Mouse (Mus musculus): Measurements from ENCODE around the gene Myo1h.

Myo1h gene

DNA sequence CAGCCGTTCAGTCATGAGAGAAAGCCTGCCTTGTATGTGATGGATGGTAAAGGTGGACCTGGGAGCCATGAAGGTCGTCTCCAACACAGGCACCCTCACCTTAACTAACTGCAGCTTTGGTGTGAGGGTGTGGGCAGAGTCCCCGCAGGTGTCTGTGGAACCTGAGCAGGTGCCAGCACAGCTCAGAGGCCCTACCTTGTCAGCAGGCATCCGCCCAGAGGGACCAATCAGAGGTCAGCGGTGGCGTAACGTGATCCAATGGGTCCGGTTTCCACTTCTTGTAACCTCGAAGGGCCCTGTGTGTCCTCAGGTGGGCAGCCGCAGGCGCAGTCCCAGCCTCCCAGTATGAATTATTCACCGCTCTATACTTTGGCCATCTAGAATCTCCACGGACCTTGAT is at the start of gene Myo1h:
TSS of gene Myo1h (plus strand) at position 293 of the 400 bp plus-strand sequence.
- DNase-seq (ENCODE audit: extremely low read depth, low read depth), result no peak

DNA sequence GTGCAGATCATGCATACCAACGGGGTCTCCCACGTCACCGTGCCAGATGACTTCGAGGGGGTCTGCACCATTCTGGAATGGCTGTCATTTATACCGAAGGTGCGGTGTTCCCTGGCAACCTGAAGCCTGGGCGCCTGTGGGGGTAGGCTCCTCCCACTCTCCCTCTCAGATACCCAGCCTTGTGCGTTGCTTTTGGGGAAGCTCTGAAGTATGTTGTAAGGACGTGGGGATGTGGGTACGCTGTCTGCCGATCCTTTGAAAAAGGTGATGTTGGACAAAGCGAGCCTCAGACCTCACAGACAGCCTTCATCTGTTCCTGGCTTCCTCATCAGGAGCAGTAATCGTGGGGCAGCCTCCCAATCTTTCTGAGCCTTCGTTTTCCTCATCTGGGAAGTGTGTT is 49.2 kb upstream of the Myo1h start:
- DNase-seq (ENCODE audit: extremely low read depth, low read depth), result no peak

DNA sequence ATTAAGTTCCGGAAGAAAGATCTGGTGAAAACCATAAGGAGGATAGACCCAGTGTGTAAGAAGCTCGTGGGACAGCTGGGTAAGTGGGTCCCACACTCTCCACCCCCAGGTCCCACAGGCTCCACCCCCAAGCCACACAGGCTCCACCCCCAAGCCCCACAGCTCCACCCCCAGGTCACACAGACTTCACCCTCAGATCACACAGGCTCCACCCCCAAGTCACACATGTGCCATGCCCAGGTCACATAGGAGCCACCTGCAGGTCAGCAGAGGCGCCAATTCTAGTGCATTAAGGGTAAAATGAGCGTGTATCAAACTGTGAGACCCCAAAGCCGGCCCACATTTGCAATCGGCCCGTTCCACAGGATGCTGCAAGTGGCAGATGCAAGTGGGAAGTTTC is 42.5 kb upstream of the Myo1h start:
- no peak for DNase-seq (ENCODE audit: extremely low read depth, low read depth)

DNA sequence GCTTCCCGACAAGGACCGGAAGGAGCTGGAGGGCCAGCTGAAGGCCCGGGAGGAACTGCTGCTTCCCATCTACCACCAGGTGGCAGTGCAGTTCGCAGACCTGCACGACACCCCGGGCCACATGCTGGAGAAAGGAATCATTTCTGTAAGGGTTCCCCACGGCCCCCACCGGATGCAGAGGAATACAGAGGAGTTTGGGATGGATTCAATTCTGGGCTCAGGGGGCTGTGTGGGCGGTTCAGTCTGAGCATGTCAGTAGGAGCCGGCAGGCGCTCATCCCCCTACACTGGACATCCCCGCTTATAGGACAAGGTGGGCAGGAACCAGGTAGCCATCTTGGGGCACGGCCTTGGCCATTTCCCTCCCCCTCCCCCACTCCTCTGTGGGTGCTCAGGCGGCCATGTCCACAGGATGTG is 40.8 kb upstream of the Myo1h start:
- peak; percentile 45 for DNase-seq (ENCODE audit: extremely low read depth, low read depth)

DNA sequence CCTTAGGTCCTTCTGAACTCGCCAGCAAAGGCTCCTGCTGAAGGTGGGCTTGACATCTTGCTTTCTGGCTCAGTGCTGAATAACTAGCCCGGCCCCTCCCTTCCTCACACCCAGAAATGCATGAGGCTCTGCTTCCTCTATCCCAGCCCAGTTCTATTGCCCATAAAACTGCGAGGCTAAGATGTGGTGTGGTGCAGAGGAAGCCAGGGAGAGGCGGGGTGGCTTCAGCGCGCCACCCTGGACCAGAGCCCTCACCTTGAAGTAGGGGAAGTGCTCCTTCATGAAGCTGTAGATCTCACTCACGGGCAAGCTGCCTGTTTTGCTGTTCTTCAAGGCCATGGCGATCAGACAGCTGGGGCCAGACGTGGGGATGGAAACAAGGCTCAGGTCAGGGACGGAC is 29.5 kb upstream of the Myo1h start:
- no peak for DNase-seq (ENCODE audit: extremely low read depth, low read depth)

DNA sequence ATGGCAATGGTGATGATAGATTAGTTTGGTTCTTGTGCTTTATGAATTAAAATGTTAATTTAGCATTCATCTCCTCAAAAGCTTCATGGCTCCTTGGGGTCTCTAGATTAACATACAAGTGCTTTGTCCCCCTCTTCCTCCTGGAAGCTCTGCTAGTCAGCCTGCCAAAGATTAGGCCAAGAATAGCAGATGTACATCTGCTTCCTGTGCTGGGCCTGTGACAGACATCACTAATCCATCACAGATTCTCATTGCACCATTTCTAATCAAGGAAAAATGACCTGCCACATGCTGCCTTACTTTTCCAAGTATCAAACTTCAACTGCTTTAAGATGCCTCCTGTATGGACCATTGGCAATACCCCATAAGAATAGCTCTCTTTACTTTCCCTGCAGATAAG is 27.5 kb upstream of the Myo1h start:
- peak; percentile 30 for DNase-seq (ENCODE audit: extremely low read depth, low read depth)

DNA sequence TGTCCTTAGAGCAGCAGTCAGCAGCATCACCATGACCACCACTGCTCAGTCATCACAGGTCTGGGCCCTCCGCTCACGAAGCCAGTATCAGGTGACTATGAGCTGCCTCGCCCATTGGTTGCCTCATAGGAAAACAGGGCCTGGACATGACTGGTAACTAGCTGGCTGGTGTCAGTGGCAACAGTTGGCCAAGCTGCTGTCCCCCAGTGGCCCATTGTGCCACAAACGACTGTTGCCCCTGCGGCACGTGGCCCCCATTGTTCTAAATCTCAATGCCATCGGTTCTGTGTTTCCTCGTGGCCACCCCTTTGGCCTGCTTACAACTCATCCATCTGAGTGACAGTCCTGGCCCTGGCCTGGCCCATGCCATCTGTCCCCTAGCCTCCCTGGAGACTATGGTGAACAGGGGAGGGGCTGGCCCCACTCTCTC is 24.9 kb upstream of the Myo1h start:
- DNase-seq (ENCODE audit: extremely low read depth, low read depth), result no peak

DNA sequence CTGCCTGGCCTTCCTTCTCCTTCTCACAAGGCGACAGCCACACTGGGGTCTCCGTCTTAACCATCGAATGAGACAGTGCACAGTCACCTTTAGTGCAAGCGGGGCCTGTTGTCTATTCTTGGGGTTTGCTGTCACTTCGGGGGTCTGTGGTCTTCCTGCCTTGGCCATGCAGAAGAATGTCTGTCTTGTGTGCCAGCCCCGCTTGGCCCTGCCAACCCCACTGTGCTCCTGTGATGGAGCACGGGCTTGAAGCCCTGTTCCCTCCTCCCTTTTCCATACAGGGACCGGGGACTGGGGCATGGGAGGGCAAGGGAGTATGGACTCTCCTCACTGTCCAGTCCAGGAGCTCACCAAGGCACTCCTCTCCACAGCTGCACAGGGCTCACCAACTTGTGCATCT is 24.2 kb upstream of the Myo1h start:
- no peak for DNase-seq (ENCODE audit: extremely low read depth, low read depth)

DNA sequence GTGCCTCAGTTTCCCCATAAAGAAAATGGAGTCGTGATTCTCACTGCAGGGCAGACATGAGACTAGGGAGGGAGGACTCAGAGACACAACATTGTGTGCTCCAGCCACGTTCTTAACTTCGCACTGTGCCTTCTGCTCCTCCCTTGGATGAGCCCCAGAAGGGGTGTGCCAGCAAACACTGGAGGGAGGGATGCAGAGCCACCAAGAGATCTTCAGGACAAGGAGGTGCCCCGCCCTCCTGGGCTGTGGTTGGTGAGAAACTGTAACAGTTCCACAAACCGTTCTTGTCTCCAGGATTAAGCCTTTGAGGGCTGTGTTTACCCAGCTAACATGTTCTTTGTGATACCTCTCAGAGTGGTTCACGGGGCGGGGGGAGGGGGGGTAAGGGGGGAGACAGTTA is 20.3 kb upstream of the Myo1h start:
- peak; percentile 33 for DNase-seq (ENCODE audit: extremely low read depth, low read depth)

DNA sequence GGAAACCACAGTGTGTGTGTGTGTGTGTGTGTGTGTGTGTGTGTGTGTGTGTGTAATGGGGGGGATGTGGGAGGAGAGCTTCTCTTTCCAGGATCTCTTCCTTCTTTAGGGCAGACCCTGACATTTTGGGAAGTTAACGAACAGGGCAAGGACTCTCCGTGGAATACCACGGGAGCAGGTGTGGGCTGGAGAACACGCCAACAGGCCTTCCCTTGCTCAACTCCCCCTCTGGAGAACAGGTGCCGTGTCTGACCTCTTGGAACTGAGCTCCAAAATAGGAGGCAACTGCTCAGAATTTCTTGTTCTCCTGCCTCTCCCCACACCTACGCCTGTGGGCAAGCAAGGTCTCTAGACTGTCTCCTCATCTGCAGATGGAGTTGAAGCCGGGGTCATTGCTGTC is 19.5 kb upstream of the Myo1h start:
- DNase-seq (ENCODE audit: extremely low read depth, low read depth), result no peak

DNA sequence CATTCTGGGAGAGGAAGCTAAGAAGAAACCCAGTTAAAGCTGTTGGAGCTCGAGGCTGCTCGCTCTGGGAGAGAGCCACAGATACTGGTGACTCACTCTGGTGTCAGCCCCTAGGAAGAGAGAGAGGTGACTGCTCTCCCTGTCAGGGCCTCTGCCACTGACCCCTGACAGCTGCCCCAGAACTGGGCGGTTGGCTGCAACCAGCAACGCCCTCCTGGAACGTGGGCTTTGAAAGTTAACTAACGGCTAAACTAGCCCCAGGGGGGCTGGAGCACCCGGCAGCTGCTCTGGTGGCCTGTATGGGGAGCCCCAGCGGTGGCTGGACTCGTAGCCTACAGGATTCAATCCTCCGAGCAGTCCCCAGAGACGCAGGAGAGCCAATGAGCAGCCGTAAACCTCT is 19.0 kb upstream of the Myo1h start:
- DNase-seq (ENCODE audit: extremely low read depth, low read depth), result no peak

DNA sequence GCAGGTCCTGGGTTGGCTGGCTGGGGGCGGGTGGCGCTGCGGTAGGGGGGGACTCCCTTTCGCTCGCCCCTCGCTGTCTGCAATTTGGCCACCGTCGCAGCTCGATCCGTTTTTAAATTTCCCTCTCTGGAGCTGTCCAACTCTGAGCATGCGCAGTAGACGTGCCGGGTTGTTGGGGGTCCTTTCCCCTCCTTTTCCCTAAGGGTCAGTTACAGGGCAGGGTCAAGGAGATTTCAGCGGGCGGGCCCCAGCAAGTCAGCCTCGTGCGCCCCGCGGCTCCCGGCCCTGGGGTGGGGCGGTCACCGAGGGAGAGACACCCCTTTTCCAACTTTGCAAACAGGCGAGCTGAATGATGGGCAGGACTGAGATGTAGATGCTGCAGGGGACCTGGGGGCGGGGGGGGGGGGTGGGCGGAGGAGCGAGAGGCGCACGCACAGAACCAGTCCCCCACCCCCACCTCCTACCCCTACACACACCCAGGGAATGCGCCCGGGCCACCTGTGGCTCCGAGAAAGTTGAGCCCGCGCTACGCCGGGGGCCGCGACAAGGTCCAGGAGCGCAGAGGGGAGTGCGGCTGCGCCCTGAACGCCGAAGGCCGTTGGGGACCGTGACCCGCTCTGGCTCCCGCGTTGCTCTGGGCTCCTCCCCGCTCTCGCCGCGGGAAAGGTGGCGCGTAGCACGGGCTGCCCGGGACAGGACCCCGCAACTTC is 15.1 kb upstream of the Myo1h start, which contains the start of gene Foxn4:
TSS of gene Foxn4 (minus strand) at position 115 of the 710 bp plus-strand sequence.
- DNase-seq (ENCODE audit: extremely low read depth, low read depth), result no peak

DNA sequence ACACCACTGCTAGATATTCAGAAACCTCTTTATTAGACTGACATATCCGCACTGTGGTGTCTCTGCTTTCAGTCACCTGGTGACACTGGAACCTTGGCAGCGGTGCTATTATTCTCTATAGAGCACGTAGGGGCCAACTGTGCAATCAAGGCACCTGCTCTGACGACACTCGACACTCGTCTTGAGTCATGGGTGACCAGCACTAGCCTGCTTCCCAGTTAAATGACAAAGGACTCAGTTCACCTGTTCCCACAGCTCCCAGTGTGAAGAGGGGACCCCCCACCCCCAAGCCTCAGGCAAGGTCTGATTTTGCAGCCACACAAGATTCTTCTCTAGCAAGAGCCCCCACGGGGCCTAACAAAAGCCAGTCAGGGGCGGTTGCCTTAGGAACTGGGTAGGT is 13.6 kb upstream of the Myo1h start:
- DNase-seq (ENCODE audit: extremely low read depth, low read depth), result no peak

DNA sequence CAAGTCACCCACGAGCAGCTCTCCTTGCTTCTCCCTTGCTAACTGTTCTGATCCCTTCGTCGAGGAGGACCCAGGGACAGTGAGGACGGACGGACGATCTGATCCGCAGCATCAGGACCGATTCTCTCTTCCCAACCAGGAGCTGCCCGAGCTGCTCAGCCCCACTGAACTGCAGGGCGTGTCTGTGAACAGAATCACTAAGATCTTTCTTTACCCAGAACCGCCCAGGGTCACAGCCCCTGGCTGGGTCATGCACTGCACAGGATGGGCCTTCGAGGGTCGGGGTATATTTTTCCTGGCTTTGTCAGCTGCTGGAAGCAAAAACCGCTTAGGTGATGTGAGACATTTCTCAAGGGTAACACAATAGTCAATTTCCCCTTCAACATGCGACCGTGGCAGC is 13.0 kb upstream of the Myo1h start:
- DNase-seq (ENCODE audit: extremely low read depth, low read depth), result no peak

DNA sequence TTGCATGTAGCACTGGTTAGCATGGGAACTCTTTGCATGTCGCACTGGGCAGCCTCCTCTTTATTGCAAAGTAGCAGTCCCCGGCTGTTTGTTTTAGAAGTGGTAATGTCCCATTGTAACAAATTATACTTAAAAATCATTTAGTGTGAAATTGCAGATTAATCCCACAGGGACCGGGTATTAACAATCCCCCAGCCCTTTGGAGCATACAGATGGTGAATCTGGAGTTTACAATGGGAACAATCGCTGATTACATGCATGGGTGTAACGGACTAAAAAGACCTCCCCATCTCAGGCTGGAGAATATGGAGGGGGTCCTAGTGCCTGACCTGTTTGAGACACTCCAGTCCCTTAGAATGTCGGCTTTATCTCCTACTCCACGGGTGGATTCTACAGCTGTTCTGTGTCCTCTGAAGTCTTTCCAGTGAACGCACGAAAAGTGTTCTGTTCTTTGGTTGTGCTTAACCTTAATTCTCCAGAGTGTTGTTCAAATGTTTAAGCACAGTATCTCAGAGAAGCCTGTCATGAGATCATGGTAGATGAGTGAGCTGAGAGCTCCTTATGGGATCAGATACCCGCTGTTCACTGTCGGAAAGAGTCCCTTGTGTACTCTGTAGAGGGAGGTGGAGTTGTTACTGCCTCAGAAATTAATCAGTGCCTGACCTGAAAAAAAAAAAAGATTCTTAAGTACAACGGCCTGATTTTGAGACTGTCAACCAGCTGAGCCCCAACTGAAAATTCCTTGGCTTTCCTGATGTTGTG is 9.4 kb upstream of the Myo1h start:
- no peak for DNase-seq (ENCODE audit: extremely low read depth, low read depth)

DNA sequence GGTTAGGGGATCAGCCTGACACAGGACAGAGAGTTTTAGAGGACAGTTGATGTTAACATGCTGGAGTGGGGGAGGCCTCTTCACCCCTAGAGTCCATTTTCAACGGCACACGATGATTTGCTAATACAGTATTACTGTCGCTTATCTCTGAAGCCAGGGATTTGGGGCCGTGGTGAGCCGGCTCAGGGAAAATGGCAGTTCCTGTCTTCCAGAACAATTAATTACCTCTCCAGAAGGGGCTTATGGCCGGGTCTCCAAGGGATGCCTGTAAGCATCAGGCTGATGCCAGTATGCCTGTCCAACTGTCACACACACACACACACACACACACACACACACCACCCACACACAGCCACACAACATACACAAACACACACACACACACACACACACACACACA is 6.6 kb upstream of the Myo1h start:
- no peak for DNase-seq (ENCODE audit: extremely low read depth, low read depth)

DNA sequence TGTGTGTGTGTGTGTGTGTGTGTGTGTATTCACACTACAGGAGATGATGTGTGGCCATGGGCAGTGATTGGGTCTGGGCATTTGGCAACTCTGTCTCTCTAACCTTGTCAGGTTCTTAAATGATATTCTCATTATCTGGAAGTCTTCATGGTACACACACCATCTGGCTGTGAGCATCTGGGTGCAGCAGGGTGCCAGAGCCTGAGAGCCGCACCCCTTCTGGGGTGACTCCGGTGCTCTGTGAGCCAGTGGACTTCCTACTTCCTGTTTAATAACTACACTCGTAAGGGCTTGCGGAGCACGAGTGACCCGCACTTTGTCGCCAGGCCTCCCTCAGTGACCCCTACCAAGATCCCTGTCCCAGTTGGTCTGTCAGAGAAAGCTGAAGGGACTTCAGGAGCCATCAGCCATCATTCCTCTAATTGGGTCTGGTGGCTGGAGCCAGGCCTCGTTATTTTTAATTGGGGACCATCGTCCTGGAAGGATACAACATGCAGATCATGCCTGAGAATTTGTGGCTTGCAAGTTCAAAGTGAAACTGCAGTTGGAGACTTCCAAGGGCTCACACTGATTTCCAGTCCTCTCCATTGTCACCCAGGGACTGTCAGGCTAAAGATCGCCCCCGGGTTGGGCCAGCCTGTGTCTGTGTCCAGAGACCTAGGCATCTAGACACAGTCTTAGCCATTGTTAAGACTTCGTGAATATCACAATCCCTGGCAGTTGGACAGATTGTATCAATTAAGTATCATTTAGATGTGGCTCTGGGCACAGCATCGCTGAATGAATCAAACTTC is 4.2 kb upstream of the Myo1h start:
- no peak for DNase-seq (ENCODE audit: extremely low read depth, low read depth)

DNA sequence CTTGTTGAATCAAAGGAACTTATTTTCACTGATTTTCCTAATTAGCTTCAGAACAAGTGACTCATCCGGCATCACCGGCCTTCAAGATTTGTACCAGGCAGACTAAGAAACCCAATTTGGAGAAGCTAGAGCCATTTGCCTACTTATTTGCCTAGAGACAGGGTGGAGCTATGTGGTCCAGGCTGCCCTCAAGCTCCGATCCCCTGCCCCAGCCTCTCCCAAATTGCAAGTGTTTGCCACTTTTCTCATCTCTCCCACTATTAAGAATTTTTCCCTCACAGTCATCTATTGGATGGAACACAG is 3.6 kb upstream of the Myo1h start:
- no peak for DNase-seq (ENCODE audit: extremely low read depth, low read depth)

DNA sequence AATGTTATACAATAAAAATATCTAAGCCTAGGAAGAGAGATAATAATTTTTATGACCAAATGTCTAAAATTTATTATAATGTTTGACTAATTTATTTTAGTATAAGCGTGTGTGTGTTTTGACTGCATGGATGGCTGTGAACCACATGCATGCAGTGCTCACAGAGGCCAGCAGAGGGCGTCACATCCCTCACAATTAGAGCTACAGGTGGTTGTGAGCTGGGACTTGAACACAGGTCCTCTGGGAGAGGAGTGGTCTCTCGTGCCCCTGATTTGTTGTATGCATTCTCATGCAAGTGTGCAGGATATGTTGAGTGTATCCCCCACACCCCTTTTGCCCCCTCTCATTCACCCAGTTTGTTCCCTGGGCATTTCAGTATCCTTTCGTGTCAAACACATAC is 2.9 kb upstream of the Myo1h start:
- DNase-seq (ENCODE audit: extremely low read depth, low read depth), result no peak

DNA sequence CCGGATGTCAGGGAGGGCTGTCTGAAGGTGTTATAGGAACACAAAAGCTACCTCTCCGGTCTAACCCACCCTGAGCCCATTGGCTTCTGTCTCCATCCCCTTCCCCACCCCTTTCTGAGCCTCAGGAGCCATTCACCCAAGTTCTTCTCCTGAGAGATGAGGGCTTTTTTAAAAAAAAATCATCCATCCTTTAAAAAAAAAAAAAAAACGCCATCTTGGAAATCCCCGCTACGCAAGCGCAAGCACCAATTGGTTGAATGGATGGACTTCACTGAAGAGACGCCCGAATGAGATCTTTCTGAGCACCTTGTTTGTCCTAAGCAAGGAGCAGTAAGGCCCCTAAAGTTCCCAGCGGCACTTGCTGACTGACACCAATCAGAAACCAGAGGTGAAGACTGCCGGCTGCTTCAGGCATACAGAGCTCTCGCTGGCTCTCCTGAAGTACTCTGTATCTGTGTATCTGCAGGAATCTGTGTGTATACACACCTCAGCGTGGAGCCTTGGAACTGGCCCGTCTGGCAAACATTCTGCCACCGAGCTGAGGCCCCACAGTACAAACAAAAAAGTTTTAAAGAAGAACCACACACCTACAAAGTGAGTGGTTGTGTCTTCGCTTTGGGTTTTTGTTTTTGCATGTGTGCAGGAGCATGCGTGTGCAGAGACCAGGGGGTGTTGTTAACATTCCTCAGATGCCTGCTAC is 1.9 kb upstream of the Myo1h start:
- no peak for DNase-seq (ENCODE audit: extremely low read depth, low read depth)

DNA sequence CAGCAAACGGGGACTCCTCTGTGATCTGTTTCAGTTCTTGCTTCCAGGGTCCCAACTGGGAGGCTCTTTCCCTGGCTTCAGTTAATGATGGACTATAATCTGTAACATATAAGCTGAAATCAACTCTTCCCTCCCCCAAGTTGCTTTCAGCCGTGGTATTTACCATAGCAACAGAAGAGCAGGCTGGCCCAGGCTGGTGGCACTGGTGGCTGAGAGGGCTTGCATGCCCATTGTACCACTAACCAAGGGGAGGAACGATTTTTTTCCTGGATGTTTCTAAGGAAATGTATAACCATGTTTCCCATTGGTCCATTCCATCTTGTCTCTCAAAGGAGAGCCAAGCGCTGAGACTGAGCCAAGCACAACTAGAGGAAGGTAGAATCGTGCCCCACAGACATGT is 570 bp upstream of the Myo1h start:
- DNase-seq (ENCODE audit: extremely low read depth, low read depth), result no peak

DNA sequence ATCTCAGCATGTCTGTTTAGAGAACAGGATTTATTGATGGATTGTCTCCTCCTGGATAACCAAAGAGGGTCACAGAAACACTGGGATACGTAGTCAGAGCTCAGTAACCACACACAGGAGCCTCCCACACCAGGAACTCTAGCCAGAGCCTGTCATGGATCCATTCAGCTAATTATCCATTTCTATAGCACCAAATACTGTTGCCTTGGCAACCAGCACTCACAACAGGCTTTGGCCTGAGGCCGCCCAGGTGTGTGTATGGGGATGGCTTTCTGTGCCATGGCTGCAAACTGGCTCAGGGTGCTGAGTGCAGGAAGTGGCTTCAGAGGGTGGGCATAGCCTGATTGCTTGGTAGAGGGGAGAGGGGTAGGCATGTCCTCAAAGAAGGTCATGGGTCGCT is 1.0 kb downstream of the Myo1h start:
- no peak for DNase-seq (ENCODE audit: extremely low read depth, low read depth)
